Mouse (Mus musculus): ENCODE measurements around the gene Rack1. TPM values are rescaled to one million over a fixed set of nuclear protein-coding genes. Genes with fewer than 3 reads are reported as not detected.

Rack1 gene
- polyA plus RNA-seq, 1 experiment = 432 TPM

DNA sequence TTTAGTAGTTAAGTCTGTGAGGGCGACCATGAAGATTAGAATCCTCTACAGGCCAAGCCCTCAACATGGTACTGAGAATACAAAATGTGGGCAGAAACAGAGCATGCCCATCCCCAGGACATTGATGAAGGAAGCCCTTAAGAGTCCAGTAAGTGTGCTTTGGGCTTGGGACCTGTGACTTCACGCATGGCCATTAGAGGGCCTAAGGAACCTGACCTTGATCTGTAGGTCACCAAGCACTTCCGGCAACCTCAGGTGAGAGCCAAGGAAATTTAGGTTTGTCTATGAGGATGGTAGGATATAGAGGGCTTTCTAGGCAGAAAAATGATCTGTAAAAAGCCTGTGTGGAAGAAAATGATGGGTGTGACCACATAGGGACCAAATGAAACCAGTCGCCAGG lies 3.8 kb upstream of the Rack1 start:
- peaks cover 3% of the 10 kb centered on the region; the same call in 1 of the 2 replicates for H3K4me1 ChIP-seq (ENCODE audit: control insufficient read depth, insufficient read depth, low read length)
- H3K4me3 ChIP-seq (replicated peaks; ENCODE audit: insufficient read depth, low read depth, low read length) = no peak overlapping the region
- WGBS = 84% methylated on average over 4 of the region's 4 CpGs
- no peak overlapping the region for H3K27ac ChIP-seq (ENCODE audit: insufficient read depth, low read length)
- no peak for TF ChIP-seq POLR2A (IDR thresholded peaks at IDR 0.05; ENCODE audit: borderline replicate concordance, insufficient read depth, low read length)
- H3K27me3 ChIP-seq (ENCODE audit: control insufficient read depth, insufficient read depth, low read length) = no peaks in the 10 kb centered on the region
- DNase-seq = no peak

DNA sequence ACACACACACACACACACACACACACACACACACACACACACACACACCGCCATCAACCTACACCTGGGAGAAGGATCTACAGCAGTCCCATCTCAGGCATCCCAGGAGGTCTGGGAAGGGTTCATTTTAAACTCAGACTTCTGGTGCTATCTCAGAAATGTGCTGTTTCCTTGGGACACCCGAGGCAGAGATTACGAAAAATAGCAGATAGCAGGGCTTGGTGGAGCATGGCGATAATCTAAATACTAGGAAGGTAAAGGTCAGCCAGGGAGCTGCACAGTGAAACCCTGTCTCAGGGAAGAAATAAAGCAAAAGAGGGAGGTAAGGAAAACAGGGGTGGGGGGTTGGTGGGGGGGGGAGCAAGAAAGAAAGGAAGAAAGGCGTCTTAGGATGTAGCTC lies 2.8 kb upstream of the Rack1 start:
- Histone ChIP-seq H3K4me3 (replicated peaks; ENCODE audit: insufficient read depth, low read depth, low read length) (no peak overlapping the region), H3K4me1 (ENCODE audit: control insufficient read depth, insufficient read depth, low read length) (peaks cover 10% of the 10 kb centered on the region; the same call in 1 of the 2 replicates), H3K27ac (ENCODE audit: insufficient read depth, low read length) (no peak overlapping the region), H3K27me3 (ENCODE audit: control insufficient read depth, insufficient read depth, low read length) (no peaks in the 10 kb centered on the region)
- DNase-seq = no peak
- 92% methylated on average over 5 of the region's 5 CpGs for WGBS
- TF ChIP-seq CTCF (IDR thresholded peaks at IDR 0.05; ENCODE audit: borderline replicate concordance, insufficient read depth, low read depth, low read length) (no peak), POLR2A (IDR thresholded peaks at IDR 0.05; ENCODE audit: borderline replicate concordance, insufficient read depth, low read length) (no peak)

DNA sequence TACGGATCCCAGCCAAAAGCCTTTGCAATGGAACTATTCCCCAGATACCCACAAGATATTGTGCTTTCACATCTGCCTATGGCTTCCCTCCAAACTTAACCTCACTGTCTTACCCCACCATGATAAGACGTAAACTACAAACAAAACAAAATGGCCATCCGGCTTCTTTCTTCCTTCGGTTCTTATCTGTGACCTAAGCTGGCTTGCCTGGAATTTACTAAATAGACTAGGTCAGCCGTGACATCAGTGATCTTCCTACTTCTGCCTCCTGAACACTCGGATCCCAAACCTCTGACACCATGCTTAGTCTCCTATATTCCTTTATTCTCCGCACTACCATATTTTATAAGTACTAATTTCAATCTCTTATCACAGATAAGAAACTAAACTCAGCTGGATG lies 1.8 kb upstream of the Rack1 start:
- Histone ChIP-seq H3K27me3 (ENCODE audit: control insufficient read depth, insufficient read depth, low read length) (no peaks in the 10 kb centered on the region), H3K27ac (ENCODE audit: insufficient read depth, low read length) (no peak overlapping the region), H3K4me1 (ENCODE audit: control insufficient read depth, insufficient read depth, low read length) (peaks cover 11% of the 10 kb centered on the region; the same call in 1 of the 2 replicates), H3K4me3 (replicated peaks; ENCODE audit: insufficient read depth, low read depth, low read length) (no peak overlapping the region)
- TF ChIP-seq POLR2A (IDR thresholded peaks at IDR 0.05; ENCODE audit: borderline replicate concordance, insufficient read depth, low read length) = no peak
- no peak for TF ChIP-seq CTCF (IDR thresholded peaks at IDR 0.05; ENCODE audit: borderline replicate concordance, insufficient read depth, low read depth, low read length)
- no peak for DNase-seq
- WGBS = 77% methylated on average over 7 of the region's 7 CpGs

DNA sequence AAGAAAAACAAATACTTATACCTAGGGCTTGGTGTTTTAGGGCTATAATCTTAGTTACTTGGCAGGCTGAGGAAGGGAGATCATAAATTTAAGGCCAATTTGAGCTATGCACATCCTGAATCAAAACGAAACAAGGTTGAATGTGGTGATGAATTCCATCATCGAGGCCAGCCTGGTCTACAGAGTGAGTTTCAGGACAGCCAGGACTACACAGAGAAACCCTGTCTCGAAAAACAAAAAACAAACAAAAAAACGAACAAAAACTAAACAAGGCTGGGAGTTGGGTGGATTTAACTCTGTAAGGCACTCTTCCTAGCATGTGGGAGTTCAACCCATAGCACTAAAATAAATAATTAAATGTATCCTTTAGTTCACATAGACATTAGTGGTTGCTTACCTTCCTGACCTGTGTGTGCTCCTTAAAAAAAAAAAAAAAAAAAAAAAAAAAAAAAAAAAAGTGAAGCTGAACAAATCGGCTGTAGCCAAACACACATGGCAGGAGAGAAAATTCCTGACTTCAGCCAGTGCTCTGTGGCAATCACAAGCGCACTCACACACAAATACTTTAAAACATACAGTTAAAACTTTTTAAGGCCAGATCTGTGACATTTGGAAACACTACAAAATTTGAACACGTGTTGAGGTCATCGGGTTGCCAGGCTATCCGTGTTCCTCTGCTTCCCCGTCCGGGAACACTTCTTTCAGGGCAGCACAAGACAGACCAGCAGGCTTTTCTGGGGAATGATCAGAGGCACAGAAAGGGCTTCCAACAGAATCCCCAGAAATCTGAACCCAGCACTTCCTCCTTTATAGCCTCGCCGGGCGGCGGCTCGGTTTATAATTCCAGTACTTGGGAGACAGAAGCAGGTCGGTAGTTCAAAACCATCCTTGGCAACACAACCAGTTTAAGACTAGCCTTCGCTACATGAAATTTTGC lies 880 bp upstream of the Rack1 start:
- Histone ChIP-seq H3K27ac (ENCODE audit: insufficient read depth, low read length) (peak overlapping the region; percentile 44; the same call in 1 of the 2 replicates), H3K4me1 (ENCODE audit: control insufficient read depth, insufficient read depth, low read length) (peaks cover 11% of the 10 kb centered on the region; the same call in 1 of the 2 replicates), H3K4me3 (replicated peaks; ENCODE audit: insufficient read depth, low read depth, low read length) (peak overlapping the region; percentile 78), H3K27me3 (ENCODE audit: control insufficient read depth, insufficient read depth, low read length) (no peaks in the 10 kb centered on the region)
- DNase-seq = no peak
- TF ChIP-seq CTCF (IDR thresholded peaks at IDR 0.05; ENCODE audit: borderline replicate concordance, insufficient read depth, low read depth, low read length) (no peak), POLR2A (IDR thresholded peaks at IDR 0.05; ENCODE audit: borderline replicate concordance, insufficient read depth, low read length) (no peak)
- WGBS = 10% methylated on average over 18 of the region's 18 CpGs

- no peak for TF ChIP-seq CTCF (IDR thresholded peaks at IDR 0.05; ENCODE audit: borderline replicate concordance, insufficient read depth, low read depth, low read length)
- TF ChIP-seq POLR2A (IDR thresholded peaks at IDR 0.05; ENCODE audit: borderline replicate concordance, insufficient read depth, low read length) = no peak
- no peak for DNase-seq
- Histone ChIP-seq H3K27me3 (ENCODE audit: control insufficient read depth, insufficient read depth, low read length) (no peaks in the 10 kb centered on the region), H3K4me3 (replicated peaks; ENCODE audit: insufficient read depth, low read depth, low read length) (peak overlapping the region; percentile 17), H3K4me1 (ENCODE audit: control insufficient read depth, insufficient read depth, low read length) (peaks cover 11% of the 10 kb centered on the region; the same call in 1 of the 2 replicates), H3K27ac (ENCODE audit: insufficient read depth, low read length) (no peak overlapping the region)
- 68% methylated on average over 17 of the region's 17 CpGs for WGBS
Measured at GRCm38 (mm10) chr11:48801831-48802772, 2.0 kb downstream of the Rack1 start.

- H3K27me3 ChIP-seq (ENCODE audit: control insufficient read depth, insufficient read depth, low read length) = no peaks in the 10 kb centered on the region
- WGBS = 93% methylated on average over 2 of the region's 2 CpGs
- no peak for TF ChIP-seq CTCF (IDR thresholded peaks at IDR 0.05; ENCODE audit: borderline replicate concordance, insufficient read depth, low read depth, low read length)
- TF ChIP-seq POLR2A (IDR thresholded peaks at IDR 0.05; ENCODE audit: borderline replicate concordance, insufficient read depth, low read length) = no peak
- no peak overlapping the region for H3K27ac ChIP-seq (ENCODE audit: insufficient read depth, low read length)
- DNase-seq = no peak
- H3K4me1 ChIP-seq (ENCODE audit: control insufficient read depth, insufficient read depth, low read length) = peaks cover 11% of the 10 kb centered on the region; the same call in 1 of the 2 replicates
- no peak overlapping the region for H3K4me3 ChIP-seq (replicated peaks; ENCODE audit: insufficient read depth, low read depth, low read length)
Measured at GRCm38 (mm10) chr11:48803988-48804387, 3.9 kb downstream of the Rack1 start.

GRCm38 (mm10) chr11:48804922-48805321 lies 4.8 kb downstream of the Rack1 start:
- no peak overlapping the region for H3K27ac ChIP-seq (ENCODE audit: insufficient read depth, low read length)
- DNase-seq = no peak
- H3K4me1 ChIP-seq (ENCODE audit: control insufficient read depth, insufficient read depth, low read length) = peaks cover 11% of the 10 kb centered on the region; the same call in 1 of the 2 replicates
- H3K27me3 ChIP-seq (ENCODE audit: control insufficient read depth, insufficient read depth, low read length) = no peaks in the 10 kb centered on the region
- TF ChIP-seq POLR2A (IDR thresholded peaks at IDR 0.05; ENCODE audit: borderline replicate concordance, insufficient read depth, low read length) (no peak), CTCF (IDR thresholded peaks at IDR 0.05; ENCODE audit: borderline replicate concordance, insufficient read depth, low read depth, low read length) (no peak)
- whole genome bisulfite sequencing = 81% methylated on average over 2 of the region's 2 CpGs
- no peak overlapping the region for H3K4me3 ChIP-seq (replicated peaks; ENCODE audit: insufficient read depth, low read depth, low read length)
